Mouse (Mus musculus) cortical plate, adult 2 months (tissue): ENCODE data around the gene Chchd2.

Experiments used
- CTCF ChIP-seq: fragments of 200-500 bp; IDR thresholded peaks from 2 replicates; pipeline ENCODE4 v1.5.1; 2011; ENCODE audit warnings: mild to moderate bottlenecking, control low read depth, low read length; ENCODE audit not compliant: insufficient read depth; ENCODE audit errors: extremely low read depth
- POLR2A ChIP-seq: fragments of 200-500 bp; IDR thresholded peaks from 2 replicates; pipeline ENCODE4 v1.6.1; 2011; ENCODE audit warnings: mild to moderate bottlenecking, low read length, control low read depth; ENCODE audit not compliant: insufficient read depth; ENCODE audit errors: extremely low read depth

GRCm38 (mm10) chr5:129875098-129875497 is 12.2 kb downstream of the Chchd2 start:
- TF ChIP-seq POLR2A = no peak
- TF ChIP-seq CTCF = no peak
